Mouse (Mus musculus) adrenal gland, postnatal 25 days (tissue): ENCODE measurements around the gene Npff. TPM values are rescaled to one million over a fixed set of nuclear protein-coding genes. Genes with fewer than 3 reads are reported as not detected.

Experiments used
- DNase-seq: peaks from one replicate; pipeline ENCODE4 v3.0.0; 2021; ENCODE audit warnings: mixed read lengths
- total RNA-seq: library from RNA; stranded (reverse); gene quantifications from 2 replicates; pipeline ENCODE4 v1.2.3, GENCODE M21; 2021

Gene Npff
- total RNA-seq, 1 experiment from 2014 or later, result 3.4 TPM

DNA sequence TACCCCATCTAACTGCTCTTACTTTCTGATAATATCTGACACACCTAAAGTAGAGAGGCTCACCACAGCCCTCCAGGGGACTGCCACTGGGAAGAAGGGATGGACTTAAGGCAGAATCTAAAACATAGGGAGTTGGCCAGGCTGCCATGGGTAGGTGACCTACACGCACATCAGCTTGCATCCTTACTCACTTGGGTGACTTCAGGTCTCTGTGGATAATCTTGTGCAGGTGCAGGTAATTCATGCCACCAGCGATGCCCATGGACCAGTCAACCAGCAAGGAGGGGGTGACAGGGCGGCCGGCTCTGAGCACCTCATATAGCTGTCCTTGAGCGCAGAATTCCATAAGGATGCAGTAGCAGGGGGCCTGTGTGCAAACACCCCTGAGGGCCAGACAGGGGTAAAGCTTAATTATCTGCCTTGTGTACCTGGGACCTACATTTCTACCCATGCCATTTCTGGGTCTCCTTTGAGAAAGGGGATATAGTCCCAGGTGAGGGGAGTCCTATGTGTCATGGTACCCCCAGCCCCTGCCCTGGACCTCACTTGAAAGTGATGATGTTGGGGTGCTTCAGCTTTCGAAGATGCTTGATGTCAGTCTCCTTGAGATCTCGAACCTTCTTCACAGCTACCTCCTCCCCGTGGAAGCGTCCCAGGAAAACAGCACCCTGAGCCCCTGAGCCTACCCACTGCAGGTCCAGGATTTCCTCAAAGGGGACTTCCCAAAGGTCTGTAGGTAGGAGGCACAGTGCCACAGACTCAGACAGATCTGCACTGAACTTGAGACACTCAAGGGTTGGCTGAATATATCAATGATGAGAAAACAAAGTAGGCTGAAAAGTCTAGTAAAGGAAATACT is 20.6 kb downstream of the Npff start:
- DNase-seq, result no peak

DNA sequence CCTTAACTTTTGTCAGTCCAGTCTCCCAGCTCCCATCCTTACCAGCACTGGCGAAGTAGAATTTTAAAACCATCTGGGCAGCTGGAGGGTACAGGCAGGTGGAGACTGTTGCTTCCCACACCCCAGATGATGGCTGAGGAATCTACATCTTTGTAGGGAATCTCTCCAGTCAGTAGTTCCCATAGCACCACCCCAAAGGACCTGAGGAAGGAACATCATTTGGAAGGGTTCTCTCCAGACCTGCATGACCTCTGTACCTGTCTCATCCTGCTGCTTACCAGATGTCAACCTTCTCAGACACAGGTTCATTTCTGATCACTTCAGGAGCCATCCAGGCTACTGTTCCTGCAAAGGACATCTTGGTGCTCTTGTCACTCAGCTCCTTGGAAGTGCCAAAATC is 21.3 kb downstream of the Npff start, which contains the start of gene Gm10337:
TSS of gene Gm10337 (plus strand) at position 276 of the 400 bp plus-strand sequence.
- no peak for DNase-seq

DNA sequence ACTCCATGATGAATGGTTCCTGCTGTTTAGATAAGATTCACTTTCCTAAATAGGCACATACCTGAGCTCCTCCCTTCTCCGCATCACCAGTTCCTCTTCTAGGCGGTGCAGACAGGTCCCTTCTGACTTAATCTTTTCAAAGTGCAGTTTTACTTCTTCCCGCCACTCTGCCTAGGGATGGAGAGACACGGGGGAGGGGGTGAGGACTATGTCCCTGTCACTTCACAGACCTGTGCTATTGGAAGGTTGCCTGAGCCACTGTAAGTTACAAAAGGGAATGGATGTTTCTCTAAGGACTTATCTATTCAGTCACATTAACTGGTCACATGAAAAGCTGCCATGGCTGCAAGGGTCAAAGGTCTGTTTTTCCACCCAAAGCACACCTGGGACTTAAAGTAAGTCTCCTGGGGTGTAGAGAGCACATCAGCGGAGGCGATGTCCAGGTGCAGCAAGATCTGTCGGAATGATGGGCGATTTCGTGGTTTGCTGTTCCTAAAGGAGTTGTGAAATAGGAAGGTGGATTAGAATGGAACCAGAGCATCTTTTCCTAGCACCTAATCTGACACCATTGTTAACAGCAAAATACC is 22.4 kb downstream of the Npff start:
- DNase-seq, result no peak

DNA sequence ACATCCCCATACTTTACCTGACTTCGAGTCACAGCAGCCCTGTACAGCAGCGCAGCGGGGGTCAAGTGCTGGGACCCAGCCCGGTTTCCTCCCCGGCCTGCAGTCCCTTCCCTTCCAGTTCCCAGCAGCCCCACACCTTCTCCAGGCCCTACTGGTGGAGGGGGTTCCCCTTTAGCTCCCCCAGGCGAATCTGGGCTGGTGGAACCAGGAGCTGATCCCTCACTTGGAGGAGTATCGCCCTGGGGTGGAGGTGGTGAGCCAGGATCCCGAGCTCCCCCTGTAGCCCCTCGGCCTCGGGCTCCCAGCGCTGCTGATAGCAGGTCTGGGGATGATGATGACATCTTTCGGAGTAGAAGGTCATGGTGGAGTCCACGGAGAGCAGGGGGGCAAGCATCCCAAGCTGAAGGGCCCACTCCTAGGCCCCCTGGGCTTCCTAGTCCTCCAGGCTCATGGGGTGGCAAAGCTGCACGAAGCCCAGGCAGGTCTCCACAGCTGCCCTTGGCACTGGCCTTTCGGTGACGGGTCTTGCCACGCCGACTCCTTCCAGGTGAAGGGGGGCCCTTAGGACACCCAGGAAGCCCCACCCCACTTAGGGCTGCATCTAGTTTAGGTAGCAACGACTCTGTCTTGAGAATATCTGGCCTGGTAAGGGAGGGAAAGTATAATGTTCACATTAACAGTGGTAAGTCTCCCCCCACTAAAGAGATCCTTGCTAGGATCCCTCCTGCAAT is 23.5 kb downstream of the Npff start:
- no peak for DNase-seq

DNA sequence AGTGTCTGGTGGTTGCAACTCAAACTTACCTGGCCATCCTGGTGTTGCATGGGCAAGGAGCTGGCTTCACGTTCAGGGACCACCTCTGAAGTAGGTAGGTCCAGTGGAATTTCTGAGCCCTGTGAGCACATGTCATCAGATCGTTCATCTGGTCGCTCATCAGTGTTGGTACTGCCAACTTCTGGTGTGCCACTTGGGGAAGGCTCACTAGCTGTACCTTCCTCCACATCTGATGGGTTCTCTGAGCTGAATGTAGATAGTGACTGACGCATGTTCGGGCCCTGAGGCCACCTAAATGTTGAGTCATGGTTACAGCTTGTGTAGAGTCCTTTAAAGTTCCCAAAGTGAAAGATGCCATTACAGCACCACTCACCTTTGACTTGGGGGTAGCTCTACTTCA is 24.3 kb downstream of the Npff start:
- DNase-seq, result no peak

DNA sequence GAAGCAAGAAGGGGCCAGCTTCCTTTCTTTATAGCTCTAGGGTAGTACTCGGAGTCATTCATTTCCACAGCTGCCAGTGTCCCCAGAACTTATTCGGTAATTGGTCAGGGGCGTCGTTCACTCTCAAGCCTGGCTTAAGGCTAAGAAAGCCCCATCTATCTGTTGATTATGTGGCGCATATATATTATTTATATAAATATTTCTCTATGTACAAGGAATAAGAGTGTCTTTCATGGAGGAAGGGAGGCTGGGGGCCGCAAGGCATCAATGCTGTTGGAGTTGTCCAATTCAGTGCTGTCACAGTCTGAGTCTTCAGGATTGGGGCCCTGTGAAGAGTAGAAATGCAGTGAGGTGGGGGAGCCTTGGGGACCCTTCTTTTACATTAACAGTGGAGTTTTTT is 24.9 kb downstream of the Npff start:
- DNase-seq, result no peak

DNA sequence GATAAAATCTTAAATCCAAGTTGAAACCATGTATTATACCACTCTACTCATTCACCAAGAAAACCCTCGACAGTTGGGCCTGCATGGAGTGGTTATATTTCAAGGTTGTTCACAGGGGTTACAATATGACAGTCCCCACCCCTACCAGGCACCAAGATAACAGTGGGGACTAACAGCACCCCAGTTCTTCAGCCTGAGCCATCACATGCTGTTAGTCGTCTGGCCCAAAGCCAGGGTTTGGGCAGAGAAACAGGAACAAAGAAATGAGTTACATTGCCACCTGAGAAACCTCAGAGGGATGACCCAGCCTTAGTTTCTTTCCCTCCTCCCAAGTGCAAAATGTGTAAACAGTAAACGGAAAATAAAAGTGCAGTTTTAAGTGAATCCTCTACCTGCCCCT is 25.4 kb downstream of the Npff start:
- DNase-seq, result no peak

DNA sequence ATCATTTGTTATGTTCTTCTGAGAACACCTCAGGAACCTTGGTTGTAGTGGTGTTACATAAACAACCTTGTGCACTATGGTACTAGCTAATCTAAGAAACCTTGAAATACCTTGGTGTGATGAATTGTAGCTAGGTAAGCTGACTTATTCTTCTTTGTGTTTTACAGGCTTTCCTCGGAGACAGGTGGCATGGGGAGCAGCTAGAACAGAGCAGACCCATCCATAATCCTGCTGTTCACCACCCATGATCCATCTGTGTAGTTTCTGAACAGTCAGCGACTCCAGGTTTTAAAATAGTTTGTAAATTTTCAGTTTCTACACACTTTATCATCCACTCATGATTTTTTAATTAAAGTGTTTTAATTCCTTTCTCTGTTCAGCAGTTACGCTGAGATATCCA is 26.4 kb downstream of the Npff start:
- no peak for DNase-seq

DNA sequence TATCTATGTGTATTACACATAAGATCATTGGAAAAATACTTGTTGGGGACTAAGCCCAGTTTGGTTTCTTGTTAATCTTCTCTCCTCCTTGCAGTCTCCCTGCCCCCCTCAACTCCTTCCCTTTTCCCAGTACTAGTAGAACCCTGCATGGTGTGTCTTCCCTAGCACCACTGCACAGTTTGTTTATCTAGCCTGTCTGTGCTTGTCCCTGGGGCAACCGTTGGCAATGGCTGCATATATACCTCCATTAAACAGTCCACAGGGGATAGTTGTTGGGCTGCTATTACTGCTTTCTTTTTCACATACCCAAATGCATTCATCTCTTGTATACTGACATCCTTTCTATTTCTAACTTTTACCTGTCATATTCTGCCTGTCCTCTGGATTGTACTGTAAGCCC is 37.1 kb downstream of the Npff start:
- no peak for DNase-seq

DNA sequence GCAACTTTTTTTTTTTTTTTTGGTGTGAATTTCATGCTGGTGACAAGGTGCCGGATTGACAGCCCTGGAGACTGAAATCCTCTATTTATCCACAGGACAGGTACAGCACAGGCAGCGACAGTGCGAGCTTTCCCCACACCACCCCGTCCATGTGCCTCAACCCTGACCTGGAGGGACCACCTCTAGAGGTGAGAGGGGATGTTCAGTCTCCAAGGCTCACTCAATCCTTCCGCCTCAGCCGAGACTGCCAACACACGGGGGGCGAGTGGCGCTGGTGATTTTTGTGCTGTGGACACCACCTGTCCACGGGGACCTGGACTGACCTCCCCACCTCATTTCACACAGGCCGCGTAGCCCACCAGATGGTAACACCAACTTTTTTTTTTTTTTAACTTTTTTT is 38.9 kb downstream of the Npff start:
- no peak for DNase-seq

DNA sequence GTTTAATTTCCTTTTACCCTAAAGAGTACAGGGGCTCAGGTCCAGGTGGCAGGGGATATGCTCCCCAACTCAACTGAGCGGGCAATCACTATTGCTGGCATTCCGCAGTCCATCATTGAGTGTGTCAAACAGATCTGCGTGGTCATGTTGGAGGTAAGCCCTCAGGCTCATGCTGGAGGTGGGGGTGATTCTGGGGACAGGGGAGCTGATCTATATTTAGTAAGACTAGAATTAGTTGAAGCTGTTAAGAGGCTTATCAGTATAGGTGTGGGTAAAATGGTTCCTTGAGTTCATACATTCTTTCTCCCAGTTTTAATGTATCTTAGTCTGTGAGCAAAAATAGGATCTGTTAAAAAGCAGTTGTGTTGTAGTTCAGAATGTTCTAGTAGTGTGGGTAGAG is 41.6 kb downstream of the Npff start:
- no peak for DNase-seq

DNA sequence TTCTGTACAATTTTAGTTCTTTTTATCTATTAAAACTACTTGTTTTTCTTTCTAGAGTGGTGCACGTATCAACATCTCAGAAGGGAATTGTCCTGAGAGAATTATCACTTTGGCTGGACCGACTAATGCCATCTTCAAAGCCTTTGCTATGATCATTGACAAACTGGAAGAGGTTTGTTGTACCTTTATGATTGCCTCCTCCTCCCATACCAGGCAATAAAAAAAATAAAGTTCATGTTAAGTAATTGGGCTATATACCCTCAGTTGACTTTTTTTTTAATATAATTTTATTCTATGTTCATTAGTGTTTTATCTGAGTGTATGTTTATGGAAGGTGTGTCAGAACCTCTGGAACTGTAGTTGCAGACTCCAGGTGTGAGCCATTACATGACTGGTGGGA is 50.2 kb downstream of the Npff start:
- DNase-seq, result no peak

Other genes with a start within 250 kb of the Npff start
- 36.3 and 36.7 TPM in 2 replicates for gene Mfsd5, start 245.5 kb downstream of the Npff start, total RNA-seq
- 4.1 and 6.3 TPM in 2 replicates for gene Espl1, start 228.7 kb downstream of the Npff start, total RNA-seq
- gene Pfdn5, start 198.8 kb downstream of the Npff start, total RNA-seq, result 379 TPM in 2 replicates
- 72.4 and 77.8 TPM in 2 replicates for gene Myg1, start 193.2 kb downstream of the Npff start, total RNA-seq
- gene Aaas, start 174.2 kb downstream of the Npff start, total RNA-seq, result 14.4 and 24.0 TPM in 2 replicates
- 0.15 TPM in 1 of 2 replicates, not detected in the other for gene Sp7, start 157.8 kb downstream of the Npff start, total RNA-seq
- 49.9 and 82.8 TPM in 2 replicates for gene Sp1, start 118.8 kb downstream of the Npff start, total RNA-seq
- gene Amhr2, start 79.6 kb downstream of the Npff start, total RNA-seq, result 1.4 and 1.9 TPM in 2 replicates
- gene Prr13, start 65.9 kb downstream of the Npff start, total RNA-seq, result 100 and 158 TPM in 2 replicates
- gene Pcbp2, start 54.4 kb downstream of the Npff start, total RNA-seq, result 747 and 809 TPM in 2 replicates
- not detected in 2 replicates for gene Gm10337, start 21.2 kb downstream of the Npff start, total RNA-seq
- 8.1 and 12.0 TPM in 2 replicates for gene Map3k12, start 7.9 kb downstream of the Npff start, total RNA-seq
- 42.4 and 48.9 TPM in 2 replicates for gene Tarbp2, start 6.8 kb downstream of the Npff start, total RNA-seq
- gene Gm28047, start 100.1 kb upstream of the Npff start, total RNA-seq, result 2.2 TPM in 1 of 2 replicates, not detected in the other
- 78.0 and 81.1 TPM in 2 replicates for gene Atf7, start 100.5 kb upstream of the Npff start, total RNA-seq
- gene Atp5g2, start 147.4 kb upstream of the Npff start, total RNA-seq, result 13.8 and 32.0 TPM in 2 replicates
- gene Calcoco1, start 197.2 kb upstream of the Npff start, total RNA-seq, result 105 and 147 TPM in 2 replicates